Mouse (Mus musculus) left cerebral cortex, adult 2 months (tissue): ENCODE data around the gene Gm9964. TPM values are rescaled to one million over a fixed set of nuclear protein-coding genes. Genes with fewer than 3 reads are reported as not detected.
A peak's percentile ranks its signal among the peaks of the same experiment; 100 is the strongest.
"Not testable (repeated sequence)": the region's sequence is repeated elsewhere in the genome, so short reads cannot be mapped to it uniquely, and the experiment has no call there.

Experiments
- DNase-seq, 2 experiments: peaks; one replicate each; pipeline ENCODE4 v3.0.0; 2021 to 2022; ENCODE audit warnings: low spot score in 2 of 2, mixed read lengths in 1 of 2; ENCODE audit errors: extremely low spot score in 1 of 2
- H3K27ac ChIP-seq: fragments of 200-600 bp; 2 replicates; pipeline ENCODE4 v1.8.1; 2022
- H3K4me3 ChIP-seq: fragments of 200-600 bp; 2 replicates; pipeline ENCODE4 v1.8.1; 2022
- CTCF ChIP-seq: fragments of 200-600 bp; IDR thresholded peaks from 2 replicates; pipeline ENCODE4 v1.8.1; 2022; ENCODE audit warnings: antibody characterized with exemption, mild to moderate bottlenecking, moderate library complexity
- intact Hi-C: fragments of 180-260 bp; cut with DNase I; formaldehyde crosslinking; loops from one replicate; pipeline ENCODE4 v1.15.1; 2025
- total RNA-seq, 2 experiments: library from RNA; stranded (reverse); gene quantifications; 2 replicates each; pipeline ENCODE4 v1.2.3; 2021

Gm9964 gene
- total RNA-seq, 2 experiments from 2014 or later = 0.68 TPM

DNA sequence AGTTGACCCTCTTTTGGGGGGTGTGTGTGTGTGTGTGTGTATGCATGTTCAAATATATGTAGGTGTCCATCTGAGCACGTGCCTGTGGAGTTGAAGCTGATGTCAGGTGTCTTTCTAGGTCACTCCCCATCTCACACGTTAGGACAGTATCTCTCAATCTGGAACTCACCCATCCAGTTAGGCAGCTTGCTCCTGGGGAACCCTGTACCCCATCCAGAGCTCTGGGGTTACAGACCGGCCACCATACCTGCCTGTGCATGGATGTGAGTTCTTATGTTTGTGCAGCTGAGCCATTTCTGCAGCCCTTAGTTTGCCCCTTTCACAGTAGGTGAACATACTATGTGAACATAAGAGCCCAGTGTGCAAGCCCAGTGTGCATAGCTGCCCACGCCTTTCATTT lies 23.7 kb downstream of the Gm9964 start:
- no peak overlapping the region for H3K4me3 ChIP-seq
- DNase-seq = no peak
- no peak overlapping the region for H3K27ac ChIP-seq
- no peak for TF ChIP-seq CTCF
- intact Hi-C loops = no loop called here

GRCm38 (mm10) chr11:79267171-79267570 lies 29.5 kb downstream of the Gm9964 start:
- TF ChIP-seq CTCF = no peak
- intact Hi-C loops = loop anchor here (10.0 kb wide), 1 partner anchor 392 kb away; no protein-coding TSS in a partner anchor
- Histone ChIP-seq H3K27ac (no peak overlapping the region), H3K4me3 (no peak overlapping the region)
- DNase-seq = peak in 1 of 2 experiments; percentile 10

- no peak overlapping the region for H3K27ac ChIP-seq
- no peak for TF ChIP-seq CTCF
- no peak overlapping the region for H3K4me3 ChIP-seq
- intact Hi-C loops = loop anchor here (10.0 kb wide), 1 partner anchor 390 kb away; no protein-coding TSS in a partner anchor
- DNase-seq = no peak
Measured at GRCm38 (mm10) chr11:79264376-79264775, 32.3 kb downstream of the Gm9964 start.

GRCm38 (mm10) chr11:79260126-79260525 lies 36.6 kb downstream of the Gm9964 start:
- DNase-seq, H3K4me3 ChIP-seq, H3K27ac ChIP-seq: not testable (repeated sequence)
- intact Hi-C loops = loop anchor here (10.0 kb wide), 1 partner anchor 385 kb away; no protein-coding TSS in a partner anchor

DNA sequence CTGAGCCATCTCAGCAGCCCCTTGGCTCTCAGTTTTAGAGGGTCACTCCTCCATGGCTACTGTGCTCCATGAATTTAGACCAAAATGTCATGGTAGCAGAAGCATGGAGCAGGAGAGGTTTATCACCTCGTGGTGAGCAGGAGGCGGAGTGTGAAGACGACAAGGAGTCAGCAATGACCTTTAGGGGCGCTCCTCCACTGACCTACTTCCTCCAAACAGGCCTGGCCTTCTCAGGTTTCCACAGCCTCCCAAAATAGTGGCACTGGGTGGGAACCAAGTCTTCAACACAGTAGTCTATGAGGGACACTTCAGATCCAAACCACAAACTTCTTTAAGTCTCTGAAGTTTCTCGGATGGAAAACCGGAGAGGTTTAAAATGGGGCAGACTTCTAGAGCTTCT lies 38.0 kb downstream of the Gm9964 start:
- Histone ChIP-seq H3K27ac (no peak overlapping the region), H3K4me3 (no peak overlapping the region)
- intact Hi-C loops = loop anchor here (5.0 to 10.0 kb wide), 2 partner anchors 79 to 316 kb away; partner anchors contain the start of gene Nf1
- no peak for TF ChIP-seq CTCF
- no peak for DNase-seq

DNA sequence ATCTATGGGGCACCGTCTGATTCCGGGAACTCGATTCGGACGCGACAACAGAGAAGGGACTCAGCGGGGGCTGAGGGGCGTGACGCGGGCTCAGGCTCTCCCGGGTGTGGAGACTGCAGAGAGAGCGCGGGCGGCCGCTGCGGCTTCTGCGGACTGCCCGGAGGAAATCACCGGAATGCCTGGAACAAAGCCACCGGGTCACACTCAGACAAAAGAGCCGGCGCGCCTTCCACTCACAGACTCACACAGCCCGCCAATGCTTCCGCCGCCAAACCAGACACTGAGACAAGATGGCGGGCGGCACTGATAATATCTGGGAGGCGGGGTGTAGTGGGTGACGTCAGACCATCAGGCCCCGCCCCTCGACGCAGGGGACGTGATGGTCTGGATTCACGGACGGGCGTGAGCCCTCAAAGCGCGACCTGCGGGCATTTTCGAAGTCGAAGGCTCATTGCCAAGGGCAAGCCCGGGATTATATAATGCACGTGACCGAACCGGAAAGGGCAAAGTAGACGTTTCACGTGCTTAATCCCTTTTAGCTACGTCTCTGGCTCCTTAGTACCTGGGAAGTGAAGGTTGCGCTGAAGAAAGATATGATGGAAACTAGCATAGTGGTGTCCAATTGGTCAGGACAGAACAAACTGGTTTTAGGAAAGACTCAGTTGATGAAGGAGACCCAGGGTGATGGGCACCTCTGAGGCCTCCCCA lies 42.2 kb downstream of the Gm9964 start, which contains the start of gene Wsb1:
Gene Wsb1, minus strand, starts transcription at position 281 of the 708 bp plus-strand sequence.
- peak within 1 kb of the TSS; percentile 97 for H3K4me3 ChIP-seq
- no peak for TF ChIP-seq CTCF
- H3K27ac ChIP-seq = peak within 1 kb of the TSS; percentile 92
- peak; percentile 91 to 93 for DNase-seq
- intact Hi-C loops = loop anchor here (5.0 to 10.0 kb wide), 3 partner anchors 83 to 320 kb away; partner anchors contain the start of gene Nf1

- peak; percentile 38 to 44 for DNase-seq
- Histone ChIP-seq H3K4me3 (peak overlapping the region; percentile 97), H3K27ac (peak overlapping the region; percentile 92)
- intact Hi-C loops = loop anchor here (5.0 to 10.0 kb wide), 2 partner anchors 144 to 321 kb away; no protein-coding TSS in a partner anchor
- TF ChIP-seq CTCF = no peak
Measured at GRCm38 (mm10) chr11:79253542-79254390, 42.9 kb downstream of the Gm9964 start.

DNA sequence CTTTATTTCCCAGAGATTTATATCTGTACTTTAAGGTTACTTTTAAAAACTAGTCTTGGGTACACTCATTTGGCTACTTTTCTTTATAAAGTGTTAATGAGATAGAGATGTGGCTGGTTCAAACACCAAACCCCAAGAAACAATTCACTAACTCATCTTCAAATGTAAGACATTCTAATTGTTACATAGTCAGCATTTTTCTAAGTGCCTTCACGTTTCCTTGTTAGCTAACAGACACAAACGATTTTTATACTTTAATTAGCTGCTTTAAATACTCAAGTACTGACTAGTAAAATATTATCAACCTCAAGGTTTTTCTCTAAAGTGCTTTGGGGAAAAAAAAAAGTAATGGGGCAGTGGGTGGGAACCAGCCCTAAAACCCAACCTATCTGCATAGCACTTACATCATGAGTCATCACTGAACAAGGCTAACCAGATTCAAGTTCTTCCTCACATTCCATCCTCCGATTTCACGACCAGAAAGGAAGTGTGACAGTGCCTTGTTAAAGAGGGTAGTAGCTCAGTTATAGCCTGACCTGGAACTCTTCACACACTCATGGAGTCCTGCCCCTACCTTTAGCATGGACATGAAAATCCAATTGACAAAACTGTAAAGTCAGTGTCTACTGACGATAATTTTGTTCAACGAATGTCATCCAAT lies 43.7 kb downstream of the Gm9964 start:
- no peak for TF ChIP-seq CTCF
- intact Hi-C loops = loop anchor here (5.0 to 10.0 kb wide), 2 partner anchors 144 to 322 kb away; no protein-coding TSS in a partner anchor
- peak overlapping the region; percentile 97 for H3K4me3 ChIP-seq
- DNase-seq = no peak
- no peak overlapping the region for H3K27ac ChIP-seq

Other genes starting within 250 kb of the Gm9964 start
- 10 to 100 TPM; 57.2 to 59.8 TPM for gene Ksr1, start 150.5 kb downstream of the Gm9964 start, total RNA-seq
- 10 to 100 TPM; 85.9 to 87.5 TPM for gene Wsb1, start 42.2 kb downstream of the Gm9964 start, total RNA-seq
- 100 to 1,000 TPM; 129 to 131 TPM for gene Nf1, start 42.8 kb upstream of the Gm9964 start, total RNA-seq
- 100 to 1,000 TPM in 1 of 2 experiments, 10 to 100 TPM in 1; 95.1 to 116 TPM for gene Omg, start 207.2 kb upstream of the Gm9964 start, total RNA-seq
- under 1 TPM; 0.30 to 0.91 TPM for gene Evi2b, start 226.9 kb upstream of the Gm9964 start, total RNA-seq
- not detected for gene Evi2, start 233.7 kb upstream of the Gm9964 start, total RNA-seq
- 10 to 100 TPM; 11.6 TPM for gene Evi2a, start 233.7 kb upstream of the Gm9964 start, total RNA-seq